Mouse (Mus musculus): Measurements from ENCODE around the gene Nln.

The Nln gene

DNA sequence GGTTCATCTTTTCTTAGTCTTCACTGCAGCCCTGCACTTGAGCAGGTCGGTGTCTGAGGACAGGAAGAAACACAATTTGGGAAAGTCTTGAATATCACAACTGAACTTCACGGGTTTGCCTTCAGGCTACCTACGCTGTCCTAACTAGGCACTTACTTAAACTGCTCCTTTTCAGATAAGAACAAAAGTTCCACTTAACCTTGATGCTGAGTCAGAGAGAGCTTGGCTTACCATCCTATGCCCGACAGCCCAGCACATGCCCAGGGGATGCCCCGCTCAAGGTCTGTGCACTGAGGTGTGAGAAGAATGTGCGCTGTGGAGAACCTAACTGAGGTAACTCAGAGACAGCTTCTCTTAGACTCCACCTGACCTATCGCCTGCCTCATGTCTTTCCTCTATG, 67.9 kb downstream of the Nln start:
- DNase-seq (ENCODE audit: low read depth, low spot score): no peak

DNA sequence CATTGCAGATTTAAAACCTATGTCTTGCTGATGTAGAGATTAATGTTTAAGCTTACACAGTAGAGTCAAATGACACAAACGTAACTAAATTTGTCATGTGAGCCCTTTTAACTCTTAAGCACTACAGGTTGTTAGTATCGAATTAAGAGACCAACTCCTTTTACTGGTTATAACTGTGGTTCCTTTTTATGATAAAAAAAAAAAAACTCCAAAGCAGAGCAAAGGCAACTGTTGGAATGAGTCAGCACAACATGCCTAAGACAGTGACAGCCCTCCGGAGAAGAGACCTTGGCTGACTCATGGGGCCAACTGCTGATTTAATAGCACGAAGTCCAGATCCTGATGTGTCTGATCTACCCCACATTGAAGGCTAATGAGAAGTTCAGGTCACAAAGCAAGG, 68.5 kb downstream of the Nln start:
- DNase-seq (ENCODE audit: low read depth, low spot score): no peak

DNA sequence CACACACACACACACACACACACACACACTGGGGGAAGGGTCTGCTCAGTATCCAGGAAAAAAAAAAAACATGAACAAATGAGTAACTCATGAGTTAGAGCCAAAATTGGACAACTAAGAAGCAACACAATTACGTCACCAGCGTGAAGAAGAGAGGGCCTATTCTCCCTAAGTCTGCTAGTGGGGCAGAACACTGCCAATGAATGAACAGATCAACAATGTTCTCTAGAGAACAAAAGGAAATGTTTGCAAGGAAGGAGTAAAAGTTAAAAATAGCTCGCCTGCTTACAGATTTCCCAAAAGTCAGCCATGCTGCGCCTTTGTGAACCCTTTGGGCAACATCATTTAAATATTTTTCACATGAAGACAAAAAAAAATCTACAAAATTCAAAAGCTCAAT, 69.6 kb downstream of the Nln start:
- no peak for DNase-seq (ENCODE audit: low read depth, low spot score)

DNA sequence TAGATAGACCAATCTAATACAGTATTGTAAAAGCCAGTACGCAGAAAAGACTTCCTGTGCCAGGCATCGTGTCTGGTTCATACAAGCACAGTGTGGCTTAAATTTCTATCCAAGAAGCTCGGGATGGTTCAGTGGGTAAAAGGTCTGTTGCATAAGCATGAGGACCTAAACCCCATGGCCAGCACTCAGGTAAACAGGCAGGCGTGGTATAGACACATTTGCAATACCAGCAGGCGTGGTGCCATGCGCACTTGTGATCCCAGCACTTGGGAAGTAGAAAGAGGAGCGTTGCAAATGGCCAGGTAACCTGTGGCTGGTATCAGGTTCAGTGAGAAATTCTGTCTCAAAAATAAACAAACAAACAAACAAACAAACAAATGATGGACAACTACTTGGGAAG, 70.5 kb downstream of the Nln start:
- no peak for DNase-seq (ENCODE audit: low read depth, low spot score)

DNA sequence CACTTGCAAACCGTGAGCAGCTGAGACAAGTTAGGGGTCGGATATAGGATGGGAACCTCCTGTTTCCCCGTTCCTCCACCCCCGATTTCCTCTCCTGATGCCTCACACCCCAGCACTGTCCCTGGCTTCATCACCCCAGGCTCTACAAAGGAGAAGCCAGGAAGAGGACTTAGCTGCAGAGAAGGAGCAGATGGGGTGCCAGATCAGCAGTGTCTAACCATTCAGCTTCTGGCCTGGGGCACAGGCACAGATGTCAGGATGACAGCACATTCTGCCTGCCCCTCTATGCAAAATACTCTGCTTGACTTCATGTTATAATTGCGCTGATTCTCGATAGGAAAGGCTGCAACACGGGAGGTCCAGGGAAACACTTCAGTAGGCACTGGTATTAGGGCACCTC, 71.1 kb downstream of the Nln start:
- no peak for DNase-seq (ENCODE audit: low read depth, low spot score)

DNA sequence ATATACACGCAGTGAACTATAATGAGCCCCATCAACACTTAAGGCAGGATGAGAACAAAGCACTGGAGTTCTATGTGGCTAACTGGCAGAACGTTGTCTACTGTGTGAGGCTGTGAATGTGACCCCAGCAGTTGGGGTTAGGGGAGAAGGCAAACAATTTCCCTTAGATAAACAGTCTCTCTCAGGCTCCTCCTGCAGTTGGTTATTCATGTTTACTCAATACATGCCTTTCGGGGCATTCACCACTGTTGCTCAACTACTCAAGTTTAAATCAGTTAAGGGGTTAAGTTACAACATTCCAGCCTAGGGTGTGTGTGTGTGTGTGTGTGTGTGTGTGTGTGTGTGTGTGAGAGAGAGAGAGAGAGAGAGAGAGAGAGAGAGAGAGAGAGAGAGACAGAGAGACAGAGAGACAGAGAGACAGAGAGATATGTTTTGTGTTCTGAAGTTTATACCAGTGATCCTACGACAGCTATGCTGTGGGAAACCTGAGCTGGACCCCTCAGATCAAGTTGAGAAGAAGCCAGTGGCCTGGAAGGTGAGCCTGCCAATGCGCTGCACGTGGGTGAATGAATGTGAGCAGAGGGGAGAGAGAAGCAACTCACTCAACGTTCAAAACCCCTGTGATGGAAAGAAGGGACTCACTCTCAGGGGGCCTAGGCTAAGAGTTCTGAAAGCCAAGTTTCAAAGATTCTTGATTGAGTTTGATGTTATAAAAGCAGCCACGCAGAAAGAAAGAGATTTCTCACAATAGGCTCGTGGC, 71.7 kb downstream of the Nln start:
- DNase-seq (ENCODE audit: low read depth, low spot score): no peak

DNA sequence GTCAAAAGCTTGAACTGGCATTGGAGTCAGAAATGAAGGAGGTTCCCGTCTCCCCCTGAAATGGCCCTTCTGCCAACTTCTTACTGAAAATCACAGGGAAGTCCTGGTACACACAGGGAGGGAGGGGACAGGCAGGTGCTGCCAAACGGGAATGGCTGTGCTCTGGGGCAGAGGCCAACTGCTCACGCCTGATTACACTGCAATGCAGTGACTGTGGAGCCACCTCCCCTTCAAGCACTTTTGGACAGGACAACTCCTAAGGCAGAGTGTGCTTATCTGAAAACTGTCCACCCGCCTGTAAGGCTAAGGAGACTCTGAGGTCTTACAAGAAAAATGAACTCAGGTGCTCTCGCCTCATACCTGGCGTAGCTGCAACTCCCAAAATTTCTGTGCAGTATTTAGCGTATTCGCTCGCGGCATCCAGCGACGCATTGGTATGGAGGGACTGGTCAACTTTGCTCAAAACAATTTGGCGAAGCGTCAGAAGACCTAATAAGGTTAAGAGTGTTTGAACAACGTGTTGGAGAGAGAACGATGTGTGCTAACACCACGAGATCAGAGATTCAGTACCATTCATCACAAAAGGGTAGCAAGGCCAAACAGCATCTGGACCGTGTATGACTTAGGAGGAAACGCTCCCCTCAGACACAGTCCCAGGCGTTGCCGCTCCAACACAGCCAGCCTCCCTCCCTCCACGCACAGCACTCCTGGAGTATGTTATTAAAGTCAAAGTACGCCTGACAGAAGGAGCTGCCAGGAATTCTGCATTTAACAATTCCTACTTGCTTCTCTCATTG, 72.7 kb downstream of the Nln start:
- no peak for DNase-seq (ENCODE audit: low read depth, low spot score)

DNA sequence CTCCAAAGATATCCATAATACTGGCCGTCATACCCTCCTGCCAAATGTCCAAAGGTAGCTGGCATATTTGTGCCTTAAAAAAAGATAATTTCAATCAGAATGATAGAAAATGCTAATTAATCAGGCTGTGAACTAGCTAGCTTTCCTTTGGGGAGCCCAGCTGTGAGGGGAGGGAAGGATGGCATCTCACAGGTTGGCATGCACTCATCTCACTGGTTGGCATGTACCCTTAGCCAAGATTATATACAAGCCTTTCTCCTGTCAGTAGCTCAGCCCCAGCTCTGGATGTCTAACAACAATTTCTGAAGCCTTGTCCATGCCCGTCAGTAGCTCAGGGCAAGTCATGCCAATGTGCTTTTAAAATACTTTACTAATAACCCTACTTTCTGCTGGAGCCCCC, 73.8 kb downstream of the Nln start:
- no peak for DNase-seq (ENCODE audit: low read depth, low spot score)

DNA sequence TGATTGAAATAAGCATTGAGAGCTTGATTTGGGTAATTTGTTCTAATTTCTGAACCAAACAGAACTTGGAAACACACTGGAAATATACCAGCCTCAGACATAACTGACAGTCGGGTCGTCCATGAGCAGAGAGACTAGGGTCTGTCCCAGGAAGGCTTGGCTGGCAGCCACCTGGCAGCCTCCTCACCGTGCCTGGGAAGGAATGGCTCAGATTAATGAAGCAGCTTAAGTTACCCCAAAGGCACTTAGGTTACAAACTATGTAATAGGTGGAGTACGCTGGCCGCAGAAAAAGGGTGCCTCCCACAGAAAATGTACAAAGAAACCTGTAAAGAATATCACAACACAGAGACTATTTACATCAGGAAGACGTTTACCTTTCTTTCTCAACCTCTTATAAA, 74.6 kb downstream of the Nln start:
- DNase-seq (ENCODE audit: low read depth, low spot score): no peak

DNA sequence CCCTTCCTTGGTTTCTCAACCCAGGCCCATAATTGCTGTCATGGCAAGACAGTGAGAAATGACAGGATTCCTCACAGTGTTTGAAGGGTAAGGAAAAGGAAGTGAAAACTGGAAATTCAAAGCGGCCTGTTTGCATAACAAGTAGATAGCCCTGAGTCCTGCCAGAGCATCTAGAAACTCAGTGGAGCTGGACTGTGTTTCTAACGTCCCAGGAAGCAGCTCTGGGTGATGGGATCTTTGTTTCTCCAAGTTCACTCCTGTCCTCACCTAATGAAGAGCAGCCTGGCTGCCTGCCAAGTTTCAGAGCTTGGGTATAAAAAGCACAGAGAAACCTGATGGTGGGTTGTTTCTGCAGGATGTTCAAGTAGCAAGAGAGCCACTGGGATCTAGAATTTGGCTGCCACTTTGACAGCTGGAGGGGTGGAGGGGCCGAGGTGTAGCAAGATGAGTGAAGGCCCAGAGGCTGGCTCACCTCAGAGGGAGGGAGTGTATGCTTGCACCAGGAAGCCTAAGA, 76.7 kb downstream of the Nln start:
- DNase-seq (ENCODE audit: low read depth, low spot score): no peak

DNA sequence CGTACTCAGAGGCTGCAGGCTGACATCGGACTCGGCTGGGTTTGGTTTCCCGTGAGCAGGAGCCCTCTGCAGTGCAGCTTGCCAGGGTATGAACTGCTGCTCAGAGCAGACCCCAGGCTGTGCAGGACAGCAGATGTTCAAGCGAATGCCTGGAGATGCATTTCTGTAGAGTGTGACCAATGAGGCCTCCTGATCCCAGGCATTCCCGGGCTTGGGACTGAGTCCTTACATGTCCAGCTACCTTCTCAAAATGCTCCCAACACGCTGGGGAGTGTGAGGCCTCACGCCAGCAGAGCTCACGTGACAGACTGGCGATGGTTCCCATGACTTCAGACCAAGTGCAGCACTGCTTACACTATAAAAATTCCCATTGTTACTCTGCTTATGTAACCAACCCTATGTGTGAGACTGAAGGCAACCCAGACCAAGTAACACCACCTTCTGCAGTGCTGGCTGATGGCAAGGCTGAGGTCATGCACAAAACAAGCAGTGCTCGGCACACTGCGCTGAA, 77.5 kb downstream of the Nln start:
- no peak for DNase-seq (ENCODE audit: low read depth, low spot score)

DNA sequence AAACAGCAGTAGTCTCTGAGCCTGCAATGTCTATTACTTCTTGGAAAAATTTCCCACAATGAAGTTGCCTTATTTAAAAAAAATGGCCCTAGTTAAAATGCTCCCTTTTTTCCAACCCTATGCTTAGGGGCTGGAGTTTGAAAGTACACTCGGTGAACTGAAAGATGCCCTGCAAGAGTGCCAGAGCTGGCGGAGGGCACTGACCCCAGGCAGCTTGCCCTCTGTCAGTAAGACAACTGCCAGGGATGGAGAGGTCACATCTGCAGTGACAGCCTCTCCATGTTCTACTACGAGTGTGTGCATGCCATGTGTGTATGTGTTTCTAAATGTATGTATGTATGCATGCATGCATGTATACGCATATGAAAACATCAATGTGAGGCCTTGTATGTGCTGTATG, 78.5 kb downstream of the Nln start:
- no peak for DNase-seq (ENCODE audit: low read depth, low spot score)

DNA sequence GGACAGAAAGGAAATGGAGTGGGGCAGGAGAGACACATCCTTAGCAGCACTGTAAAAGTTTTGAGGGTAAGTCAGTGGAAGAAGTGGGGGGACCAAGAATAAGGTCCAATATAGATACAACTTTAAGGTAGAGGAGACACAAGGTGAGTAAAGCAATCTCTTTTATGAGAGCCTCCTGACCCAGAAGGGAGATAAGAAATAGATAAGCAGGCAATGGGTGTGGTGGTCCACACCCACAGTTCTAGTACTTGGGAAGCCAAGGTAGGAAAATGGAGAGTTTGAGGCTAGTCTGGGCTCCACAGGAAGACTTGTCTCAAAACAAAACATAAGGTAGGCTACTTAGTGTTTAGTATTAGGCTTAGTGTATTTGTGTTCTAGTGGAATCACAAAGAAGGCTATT, 79.9 kb downstream of the Nln start:
- DNase-seq (ENCODE audit: low read depth, low spot score): no peak

DNA sequence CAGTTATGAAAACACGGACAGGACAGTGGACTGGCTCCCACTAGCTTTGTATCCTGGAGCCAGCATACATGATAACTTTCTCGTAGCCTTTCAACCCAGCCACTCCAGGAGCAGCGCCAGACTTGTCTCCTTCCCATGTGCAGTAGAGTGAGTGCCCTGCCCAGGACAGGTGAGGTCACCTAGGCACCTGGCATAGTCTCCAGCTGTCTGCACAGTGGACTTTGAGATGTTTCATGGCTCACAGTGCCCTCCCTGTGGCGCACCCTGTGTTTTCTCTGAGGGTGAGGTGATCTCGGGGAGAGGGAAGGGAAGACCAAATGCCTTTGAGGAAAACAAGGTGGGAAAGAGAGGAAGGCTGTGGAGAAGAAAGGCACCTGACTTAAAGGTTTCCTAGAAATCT, 80.3 kb downstream of the Nln start:
- no peak for DNase-seq (ENCODE audit: low read depth, low spot score)

DNA sequence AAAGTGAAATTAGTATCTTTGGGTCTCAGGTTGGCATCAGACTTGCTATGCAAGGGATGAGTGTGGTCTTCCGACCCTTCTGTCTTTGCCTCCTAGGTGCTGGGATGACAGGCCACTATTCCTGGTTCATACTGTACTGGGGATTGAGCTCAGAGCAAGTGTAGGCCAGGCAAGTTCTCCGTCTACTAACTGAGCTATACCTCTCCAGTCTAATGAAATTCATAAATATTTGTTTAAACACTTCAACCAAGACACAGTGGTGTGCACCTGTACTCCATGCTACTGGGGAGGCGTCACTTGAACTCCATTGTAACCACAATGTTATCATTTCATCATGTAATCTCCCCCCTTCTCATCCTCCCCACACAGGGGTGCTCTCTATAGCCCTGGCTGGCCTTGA, 82.9 kb downstream of the Nln start:
- no peak for DNase-seq (ENCODE audit: low read depth, low spot score)

DNA sequence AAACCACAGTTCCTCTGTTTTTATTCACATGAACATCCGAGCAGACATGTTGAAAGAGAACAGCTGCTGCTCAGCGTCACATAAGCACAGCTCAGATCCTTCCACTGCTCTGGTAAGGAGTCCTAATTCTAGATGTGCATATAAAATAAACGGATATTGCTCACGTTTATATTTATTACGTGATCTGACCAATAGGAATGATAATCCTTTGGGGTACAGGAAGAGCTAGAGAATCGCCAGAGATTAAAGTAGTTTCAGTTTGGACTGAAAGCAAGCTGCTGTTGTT, 83.8 kb downstream of the Nln start:
- DNase-seq (ENCODE audit: low read depth, low spot score): no peak

DNA sequence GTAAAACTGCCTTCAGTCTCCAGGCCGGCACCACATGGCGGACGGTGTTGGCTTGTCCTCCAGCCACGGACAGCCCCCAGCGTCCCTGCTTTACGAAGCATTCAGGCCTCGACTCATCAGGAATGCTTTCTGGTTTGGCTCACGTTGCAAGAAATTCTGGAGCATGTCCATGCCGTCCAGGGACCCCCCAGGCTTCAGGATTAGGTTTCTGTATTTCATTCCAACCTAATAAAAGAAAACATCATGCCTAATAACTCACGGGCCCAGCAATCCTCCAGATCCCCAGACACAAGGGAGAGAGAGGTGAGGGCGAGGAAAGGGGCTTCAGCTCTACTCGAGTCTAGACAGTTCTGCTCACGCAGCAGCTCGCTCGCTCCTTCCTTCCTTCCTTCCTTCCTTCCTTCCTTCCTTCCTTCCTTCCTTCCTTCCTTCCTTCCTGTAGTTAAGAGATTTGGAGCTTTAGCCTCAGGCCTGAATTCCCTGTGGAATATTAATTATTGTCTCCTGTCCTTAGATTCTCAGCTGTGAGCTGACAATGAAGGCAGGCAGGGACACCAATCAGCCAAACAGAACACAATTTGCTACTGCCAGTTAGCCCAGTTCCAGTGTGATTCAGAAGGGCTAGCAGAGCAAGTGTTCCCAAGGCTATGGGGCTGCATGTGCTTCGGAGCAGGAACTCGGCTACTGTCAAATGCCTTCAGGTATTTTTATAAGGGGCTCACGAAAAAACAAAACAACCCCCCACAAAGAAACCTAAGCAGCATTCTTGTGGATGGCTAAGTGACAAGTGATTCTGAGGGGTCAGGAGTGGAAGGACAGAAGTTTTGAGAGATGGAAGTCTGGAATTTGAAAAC, 84.3 kb downstream of the Nln start:
- DNase-seq (ENCODE audit: low read depth, low spot score): peak; percentile 55

DNA sequence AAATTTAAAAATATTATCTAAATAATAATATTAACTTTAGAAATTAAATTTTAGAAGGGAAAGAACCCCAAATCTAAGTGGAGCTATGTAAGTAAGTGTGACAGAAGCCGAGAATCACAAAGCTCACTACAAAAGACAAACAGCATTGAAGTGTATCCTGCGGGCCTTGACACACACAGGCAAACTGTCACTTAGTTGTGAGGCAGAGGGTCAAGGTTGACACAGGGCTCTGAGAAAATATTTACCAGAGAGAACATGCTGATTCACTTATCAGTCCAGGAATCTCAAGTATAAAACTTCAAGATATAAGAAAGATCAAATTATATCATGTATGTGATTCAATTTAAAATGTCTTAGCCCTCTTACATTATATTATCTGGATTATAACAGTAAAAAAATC, 85.1 kb downstream of the Nln start:
- no peak for DNase-seq (ENCODE audit: low read depth, low spot score)

DNA sequence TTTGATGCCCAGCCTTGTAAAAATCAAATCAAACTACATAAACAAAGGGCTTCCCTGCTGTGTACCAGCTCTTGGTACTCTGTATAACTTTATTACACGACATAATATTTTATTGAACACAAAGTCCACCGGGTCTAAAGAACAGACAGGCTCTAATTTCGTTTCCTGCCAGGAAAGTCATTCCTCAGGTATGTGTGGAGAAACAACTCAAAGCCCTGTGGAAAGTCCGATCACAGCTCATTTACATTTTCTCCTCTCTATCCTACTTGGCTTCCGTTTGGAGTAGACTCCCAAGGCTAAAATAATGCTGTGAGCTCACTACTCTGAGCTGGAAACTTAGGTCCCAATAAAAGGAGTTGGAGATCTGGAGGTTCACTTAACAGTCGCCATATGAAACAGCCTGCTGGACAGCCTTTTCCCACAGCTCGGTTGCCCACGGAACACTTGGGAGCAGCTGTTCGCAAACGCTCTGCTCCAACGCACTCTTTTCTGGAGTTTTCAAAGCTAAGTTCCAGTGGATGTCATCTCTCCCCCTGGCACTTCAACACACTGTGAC, 86.0 kb downstream of the Nln start:
- peak; percentile 35 for DNase-seq (ENCODE audit: low read depth, low spot score)

DNA sequence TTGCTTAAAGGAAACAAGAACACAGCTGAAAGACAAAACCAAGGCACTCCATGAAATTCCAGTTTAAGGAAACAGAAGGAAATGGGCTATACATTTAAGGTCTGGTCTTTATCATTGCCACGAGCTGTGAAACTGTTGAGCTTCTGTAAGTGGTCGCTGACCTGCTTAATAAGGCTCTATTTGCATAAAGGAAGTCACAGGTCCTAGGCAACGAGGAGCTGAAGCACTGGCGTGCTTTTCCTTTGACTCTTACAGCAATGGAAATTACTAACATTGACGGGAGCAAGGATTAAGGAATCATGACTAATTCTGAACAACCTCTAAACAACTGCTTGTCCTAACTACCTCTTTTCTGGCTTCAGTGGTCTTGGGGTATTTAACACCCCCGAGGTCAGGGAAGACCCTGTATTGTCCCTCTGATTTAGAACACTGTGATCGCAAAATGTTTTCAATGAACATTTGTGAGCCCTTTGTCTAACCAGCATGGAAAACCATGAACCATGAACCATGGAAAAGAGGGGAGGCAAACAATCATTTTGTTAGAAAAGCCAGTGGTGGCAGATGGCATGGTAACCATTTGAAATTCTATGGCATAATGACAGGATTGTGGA, 90.8 kb downstream of the Nln start:
- no peak for DNase-seq (ENCODE audit: low read depth, low spot score)

Data from forelimb bud, embryonic 11.5 days (tissue).